Comparison of ENCODE assay signal across 10 mouse cellular contexts in genomic region chr5:103845418-103846153, GRCm38 (mm10).
DNase-seq lines count a peak whose midpoint lies in the region; TF ChIP-seq lines count a peak whose summit lies in the region.
"Had no signal": no experiment of that assay in that cellular context is flagged by ENCODE, and none has a peak within 500 bp of the region (broad histone marks: within the 10 kb centered on the region; RNA-seq: fewer than 3 reads in every experiment).

No protein-coding gene starts in this region.

- no peak for TF ChIP-seq CTCF in kidney, adult 2 months (conservative IDR thresholded peaks at IDR 0.05; ENCODE audit: insufficient read depth, insufficient read length, low read depth, low read length)
- TF ChIP-seq CTCF in brain, embryonic 14.5 days (IDR thresholded peaks at IDR 0.05; ENCODE audit: borderline replicate concordance, extremely low read depth, insufficient read depth, insufficient read length) = no peak

- no peak for TF ChIP-seq POLR2A in kidney, adult 2 months (IDR thresholded peaks at IDR 0.05; ENCODE audit: low read depth, low read length)
- TF ChIP-seq POLR2A in brain, embryonic 14.5 days (IDR thresholded peaks at IDR 0.05; ENCODE audit: borderline replicate concordance, extremely low read depth, insufficient read depth, insufficient read length, poor library complexity, severe bottlenecking) = no peak

- 59% methylated on average over 19 of the region's 19 CpGs for WGBS in kidney, adult 2 months
- WGBS in forebrain, embryonic 10.5 days = 51% methylated on average over 19 of the region's 19 CpGs
- WGBS in midbrain, embryonic 10.5 days = 60% methylated on average over 19 of the region's 19 CpGs

- no peaks in the 10 kb centered on the region for H3K9me3 ChIP-seq in forebrain, embryonic 10.5 days
- H3K9me3 ChIP-seq in midbrain, embryonic 10.5 days (replicated peaks) = no peaks in the 10 kb centered on the region
- H3K9me3 ChIP-seq: liver, embryonic 13.5 days had no signal

- peaks cover 23% of the 10 kb centered on the region for H3K4me1 ChIP-seq in kidney, adult 2 months (ENCODE audit: control insufficient read depth, insufficient read depth, low read length)
- H3K4me1 ChIP-seq in forebrain, embryonic 10.5 days = peaks cover 25% of the 10 kb centered on the region
- peaks cover 26% of the 10 kb centered on the region for H3K4me1 ChIP-seq in midbrain, embryonic 10.5 days
- H3K4me1 ChIP-seq: liver, embryonic 13.5 days had no signal

- no peaks in the 10 kb centered on the region for H3K27me3 ChIP-seq in kidney, adult 2 months (replicated peaks; ENCODE audit: control insufficient read depth, insufficient read depth, low read length)
- H3K27me3 ChIP-seq in forebrain, embryonic 10.5 days (ENCODE audit: poor library complexity, severe bottlenecking) = peaks cover 52% of the 10 kb centered on the region
- no peaks in the 10 kb centered on the region for H3K27me3 ChIP-seq in midbrain, embryonic 10.5 days (ENCODE audit: low read depth, poor library complexity, severe bottlenecking)
- H3K27me3 ChIP-seq: liver, embryonic 13.5 days had no signal

- no peak for DNase-seq in kidney, adult 2 months
- no peak for DNase-seq in kidney, adult 18-20 months
- DNase-seq in brain, embryonic 14.5 days (ENCODE audit: low read depth) = peak; percentile 87
- DNase-seq in forebrain, embryonic 10.5 days (ENCODE audit: extremely low spot score, low spot score) = peak; percentile 68
- DNase-seq in midbrain, embryonic 10.5 days (ENCODE audit: low spot score) = peak; percentile 62
- DNase-seq in heart, postnatal 10 days = no peak
- no peak for DNase-seq in spleen, postnatal 36 days (ENCODE audit: low spot score in 2 of 2)
- DNase-seq in heart, adult 8-10 months (ENCODE audit: low spot score) = no peak
- DNase-seq: adrenal gland, postnatal 36 days; liver, embryonic 13.5 days had no signal

- peak overlapping the region; percentile 18; the same call in 1 of the 2 replicates for H3K27ac ChIP-seq in kidney, adult 2 months (ENCODE audit: insufficient read depth, low read depth, low read length)
- 0 out of 2 replicates have a peak overlapping the region, but pooled peaks have one; percentile 2 for H3K27ac ChIP-seq in forebrain, embryonic 10.5 days
- H3K27ac ChIP-seq in midbrain, embryonic 10.5 days (replicated peaks) = 0 out of 2 replicates have a peak overlapping the region, but pooled peaks have one; percentile 1
- H3K27ac ChIP-seq: liver, embryonic 13.5 days had no signal

- H3K36me3 ChIP-seq in kidney, adult 2 months (ENCODE audit: control insufficient read depth, insufficient read depth, low read length) = peaks cover 2% of the 10 kb centered on the region
- H3K36me3 ChIP-seq in forebrain, embryonic 10.5 days (replicated peaks) = peaks cover 51% of the 10 kb centered on the region
- peaks cover 52% of the 10 kb centered on the region for H3K36me3 ChIP-seq in midbrain, embryonic 10.5 days

- intact Hi-C loops in heart, postnatal 10 days (cut with DNase I) = no loop called here

- H3K4me3 ChIP-seq in kidney, adult 2 months (ENCODE audit: insufficient read depth, low read depth, low read length) = no peak overlapping the region
- H3K4me3 ChIP-seq in forebrain, embryonic 10.5 days = no peak overlapping the region
- no peak overlapping the region for H3K4me3 ChIP-seq in midbrain, embryonic 10.5 days
- H3K4me3 ChIP-seq: liver, embryonic 13.5 days had no signal

Comparison
In these comparisons a context has a peak if more than half of its experiments do, and no peak if none do; other contexts are left out.
1. DNase-seq: peak in brain, embryonic 14.5 days (single experiment), forebrain, embryonic 10.5 days (single experiment) and midbrain, embryonic 10.5 days (single experiment); none in kidney, adult 2 months (single experiment), kidney, adult 18-20 months (single experiment), heart, postnatal 10 days (0 of 2), spleen, postnatal 36 days (0 of 2) and heart, adult 8-10 months (single experiment).
2. Peak in every context shown above with its lines, with median percentiles within 50 percentile points of each other: H3K27ac ChIP-seq.